Mouse (Mus musculus) lung, adult 2 months (tissue): ENCODE data around the gene Gas6.

Experiments
- CTCF ChIP-seq: fragments of 200-500 bp; IDR thresholded peaks from 2 replicates; pipeline ENCODE4 v1.5.1; 2011; ENCODE audit warnings: mild to moderate bottlenecking, low read length, control low read depth; ENCODE audit not compliant: insufficient read depth
- POLR2A ChIP-seq: fragments of 200-500 bp; IDR thresholded peaks from 2 replicates; pipeline ENCODE4 v1.6.1; 2011; ENCODE audit warnings: low read depth, mild to moderate bottlenecking, control low read depth, low read length, borderline replicate concordance; ENCODE audit errors: extremely low read depth

DNA sequence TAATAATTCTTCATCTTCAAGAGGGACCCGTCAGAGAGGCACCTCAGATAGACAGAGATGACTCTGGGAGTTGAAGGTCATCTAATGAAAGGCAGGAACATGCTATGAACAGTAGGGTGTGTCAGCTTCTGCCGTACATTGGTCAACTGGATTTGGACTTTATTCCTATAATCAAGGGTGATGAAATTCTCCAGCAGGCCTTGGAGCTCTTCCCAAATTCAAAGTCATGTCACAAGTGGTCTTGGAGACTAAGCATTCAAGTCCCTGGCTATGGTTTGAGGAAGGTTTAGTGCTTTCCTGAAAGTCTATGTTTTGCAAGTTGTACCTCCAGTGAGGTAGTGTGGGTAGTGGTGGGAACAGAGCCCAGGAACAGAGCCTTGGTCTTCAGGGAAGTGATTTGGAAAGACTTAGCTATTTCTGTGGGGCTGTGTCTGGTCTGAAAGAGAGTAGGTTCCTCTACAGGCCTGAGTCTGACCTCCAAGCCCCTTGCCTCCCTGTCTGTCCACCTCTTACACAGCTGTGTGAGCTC, 75.1 kb downstream of the Gas6 start:
- TF ChIP-seq CTCF (no peak), POLR2A (no peak)
